Mouse (Mus musculus) kidney, adult 2 months (tissue): ENCODE measurements around the gene Eln. TPM values are rescaled to one million over a fixed set of nuclear protein-coding genes. Genes with fewer than 3 reads are reported as not detected.

ENCODE experiments used
- DNase-seq: peaks from one replicate; pipeline ENCODE4 v3.0.0; 2021
- H3K27ac ChIP-seq: fragments of 200-500 bp; 2 replicates; pipeline ENCODE4 v1.5.1; 2012; ENCODE audit warnings: low read depth, low read length, control low read depth, inconsistent platforms; ENCODE audit not compliant: insufficient read depth
- H3K27me3 ChIP-seq: fragments of 200-500 bp; replicated peaks from 2 replicates; pipeline ENCODE4 v1.6.1; 2012; ENCODE audit warnings: mild to moderate bottlenecking, moderate library complexity, low read length, inconsistent platforms; ENCODE audit not compliant: control insufficient read depth, insufficient read depth
- H3K36me3 ChIP-seq: fragments of 200-500 bp; 2 replicates; pipeline ENCODE4 v1.6.1; 2012; ENCODE audit warnings: mild to moderate bottlenecking, moderate library complexity, low read length, inconsistent platforms; ENCODE audit not compliant: control insufficient read depth, insufficient read depth
- H3K4me1 ChIP-seq: fragments of 200-500 bp; 2 replicates; pipeline ENCODE4 v1.6.1; 2011; ENCODE audit warnings: low read length; ENCODE audit not compliant: control insufficient read depth, insufficient read depth
- H3K4me3 ChIP-seq: fragments of 200-500 bp; 2 replicates; pipeline ENCODE4 v1.5.1; 2011; ENCODE audit warnings: mild to moderate bottlenecking, low read depth, low read length, control low read depth; ENCODE audit not compliant: insufficient read depth
- CTCF ChIP-seq: fragments of 200-500 bp; conservative IDR thresholded peaks from 2 replicates; pipeline ENCODE4 v1.5.1; 2011; ENCODE audit warnings: low read depth, mild to moderate bottlenecking, control low read depth, low read length, moderate library complexity, mixed read lengths; ENCODE audit not compliant: insufficient read depth, insufficient read length
- POLR2A ChIP-seq: fragments of 200-500 bp; IDR thresholded peaks from one replicate; pipeline ENCODE4 v1.6.1; 2011; ENCODE audit warnings: low read depth, low read length, control low read depth
- WGBS: fragments of 180-500 bp; shearing (Covaris S2); methylation state at CpG from one replicate; pipeline ENCODE4 v1.1.7; 2018; 5-methylcytosine and 5-hydroxymethylcytosine counted together
- polyA plus RNA-seq: library from polyadenylated mRNA; depleted of rRNA; stranded (reverse); fragments of >200 nt; gene quantifications from 2 replicates; pipeline ENCODE4 v1.2.3, GENCODE M21; 2012

Eln gene
- polyA plus RNA-seq, 1 experiment = 23.6 TPM

DNA sequence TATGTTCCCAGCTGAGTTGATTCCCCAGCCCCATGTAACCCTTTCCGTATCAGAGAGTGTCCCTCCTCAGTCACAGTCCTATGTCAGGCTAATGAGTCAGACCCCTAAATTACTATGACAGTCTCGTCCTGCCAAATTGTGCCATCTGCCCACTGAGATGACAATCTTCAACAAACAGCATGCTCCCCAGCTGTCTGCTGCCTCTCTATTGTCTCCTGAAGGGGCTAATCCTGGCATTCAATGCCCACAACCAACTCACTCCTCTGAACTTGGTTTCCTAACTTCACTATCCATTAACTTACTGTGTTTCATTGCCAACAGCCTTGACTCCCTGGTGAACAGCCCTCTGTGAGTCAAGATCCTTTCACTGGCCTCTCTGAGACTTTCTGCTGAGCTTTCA, 62.7 kb downstream of the Eln start:
- DNase-seq = peak; percentile 44
- Histone ChIP-seq H3K36me3 (no peaks in the 10 kb centered on the region), H3K27ac (no peak overlapping the region), H3K4me1 (no peaks in the 10 kb centered on the region), H3K4me3 (no peak overlapping the region), H3K27me3 (no peaks in the 10 kb centered on the region)
- TF ChIP-seq POLR2A = no peak
- TF ChIP-seq CTCF = no peak
- 80% methylated on average over 2 of the region's 2 CpGs for WGBS

DNA sequence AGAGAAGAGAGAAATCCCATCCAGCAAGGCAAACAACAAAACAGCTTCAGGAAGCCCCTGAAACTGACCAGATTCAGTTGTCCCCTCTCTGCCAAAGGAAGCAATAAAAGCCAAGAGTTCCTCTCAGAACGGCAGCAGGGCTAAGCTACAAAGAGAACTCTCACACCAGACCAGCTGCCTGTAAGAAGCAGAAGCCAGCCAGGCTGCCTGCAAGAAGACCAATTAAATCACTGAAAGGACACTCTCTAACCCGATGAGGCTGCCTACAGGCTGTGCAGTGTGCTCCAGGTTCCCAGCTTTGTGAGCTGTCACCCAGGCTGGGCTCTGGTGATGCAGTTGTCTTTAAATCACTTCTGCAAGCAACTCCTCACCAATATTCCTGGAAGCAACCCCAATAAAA, 63.3 kb downstream of the Eln start:
- H3K27ac ChIP-seq = no peak overlapping the region
- DNase-seq = no peak
- H3K36me3 ChIP-seq = no peaks in the 10 kb centered on the region
- no peaks in the 10 kb centered on the region for H3K27me3 ChIP-seq
- 64% methylated on average over 2 of the region's 2 CpGs for WGBS
- H3K4me3 ChIP-seq = no peak overlapping the region
- TF ChIP-seq POLR2A (no peak), CTCF (no peak)
- H3K4me1 ChIP-seq = no peaks in the 10 kb centered on the region

DNA sequence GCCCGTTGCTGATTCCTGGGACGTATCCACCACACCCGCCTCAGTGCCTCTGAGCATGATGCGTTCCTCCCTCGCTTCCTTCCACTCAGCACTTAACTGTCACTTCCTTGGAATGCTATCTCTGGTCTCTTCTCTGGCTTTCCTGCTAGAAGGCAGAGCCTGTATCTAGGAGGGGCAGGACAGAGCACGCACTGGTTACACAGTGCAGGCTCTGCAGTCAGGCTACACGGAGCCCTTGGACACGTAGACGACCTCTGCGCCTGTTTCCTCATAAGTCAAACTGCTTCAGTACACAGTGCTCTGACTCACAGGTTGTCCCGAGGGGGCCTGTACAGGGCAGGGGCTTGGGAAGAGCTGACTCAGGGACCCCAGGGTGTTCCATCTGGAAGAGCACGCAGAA, 66.9 kb downstream of the Eln start:
- Histone ChIP-seq H3K27ac (0 out of 2 replicates have a peak overlapping the region, but pooled peaks have one; percentile 6), H3K4me1 (no peaks in the 10 kb centered on the region), H3K36me3 (no peaks in the 10 kb centered on the region), H3K27me3 (no peaks in the 10 kb centered on the region), H3K4me3 (no peak overlapping the region)
- WGBS = 49% methylated on average over 12 of the region's 12 CpGs
- peak; percentile 49 for DNase-seq
- TF ChIP-seq POLR2A = no peak
- no peak for TF ChIP-seq CTCF

DNA sequence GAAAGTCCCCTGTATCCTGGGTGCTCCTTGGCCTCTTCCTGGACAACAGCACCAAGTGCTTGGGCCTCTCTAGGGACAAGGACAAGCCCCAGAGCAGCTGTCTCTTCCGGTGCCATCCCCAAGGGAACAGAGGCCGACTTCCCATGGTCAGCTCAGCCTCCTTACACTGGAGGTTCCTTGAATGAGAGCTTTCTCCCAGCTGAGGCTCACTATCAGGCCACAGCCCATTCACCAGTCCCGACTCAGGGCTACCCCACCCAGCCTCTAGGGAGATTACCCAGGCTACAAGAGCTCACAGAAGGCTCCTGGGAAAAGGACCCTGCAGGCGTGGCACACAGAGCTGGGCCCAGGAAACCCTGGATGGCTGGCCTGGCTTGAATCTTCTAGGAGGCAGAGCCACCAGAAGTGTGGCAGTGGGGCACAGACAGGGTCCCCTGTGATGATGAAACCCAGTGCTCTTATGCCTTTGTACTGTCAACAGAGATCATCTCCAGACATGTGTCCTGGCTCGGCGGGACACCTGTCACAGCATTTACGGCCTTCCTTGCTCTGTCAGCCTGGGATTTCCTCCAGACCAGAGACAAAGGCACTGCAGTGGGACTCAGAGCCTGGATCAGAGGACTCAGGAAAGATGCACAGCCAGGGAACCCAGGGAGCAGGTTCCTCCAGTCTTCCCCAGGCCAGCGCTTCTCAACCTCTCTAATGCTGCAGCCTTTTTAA, 68.1 kb downstream of the Eln start:
- no peaks in the 10 kb centered on the region for H3K4me1 ChIP-seq
- peak; percentile 50 for DNase-seq
- H3K27ac ChIP-seq = peak overlapping the region; percentile 73
- WGBS = 71% methylated on average over 8 of the region's 8 CpGs
- H3K4me3 ChIP-seq = no peak overlapping the region
- H3K27me3 ChIP-seq = no peaks in the 10 kb centered on the region
- no peaks in the 10 kb centered on the region for H3K36me3 ChIP-seq
- no peak for TF ChIP-seq CTCF
- no peak for TF ChIP-seq POLR2A

DNA sequence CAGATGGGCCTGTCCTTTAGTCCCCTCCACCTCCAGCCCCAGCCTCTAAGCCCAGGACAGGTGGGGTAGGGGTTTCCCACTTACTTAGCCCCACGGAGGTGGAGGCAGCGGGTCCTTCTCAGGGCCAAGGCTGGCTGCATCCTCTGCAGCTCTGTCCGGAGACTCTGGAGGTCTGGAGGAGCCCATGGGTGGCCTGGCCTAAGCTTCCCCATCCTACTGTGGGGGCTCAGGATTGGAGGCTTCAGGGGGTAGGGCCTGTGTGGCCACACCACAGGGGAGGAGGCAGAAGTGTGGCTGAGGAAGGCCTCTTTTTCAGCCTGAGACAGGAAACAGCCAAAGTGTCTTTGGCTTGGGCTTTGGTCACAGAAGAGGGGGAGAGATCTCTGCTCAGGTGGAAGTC, 69.1 kb downstream of the Eln start:
- Histone ChIP-seq H3K27me3 (no peaks in the 10 kb centered on the region), H3K4me3 (peak overlapping the region; percentile 29; the same call in 1 of the 2 replicates), H3K4me1 (no peaks in the 10 kb centered on the region), H3K36me3 (no peaks in the 10 kb centered on the region), H3K27ac (peak overlapping the region; percentile 73)
- TF ChIP-seq POLR2A (no peak), CTCF (no peak)
- peak; percentile 48 for DNase-seq
- WGBS = 77% methylated on average over 3 of the region's 3 CpGs

DNA sequence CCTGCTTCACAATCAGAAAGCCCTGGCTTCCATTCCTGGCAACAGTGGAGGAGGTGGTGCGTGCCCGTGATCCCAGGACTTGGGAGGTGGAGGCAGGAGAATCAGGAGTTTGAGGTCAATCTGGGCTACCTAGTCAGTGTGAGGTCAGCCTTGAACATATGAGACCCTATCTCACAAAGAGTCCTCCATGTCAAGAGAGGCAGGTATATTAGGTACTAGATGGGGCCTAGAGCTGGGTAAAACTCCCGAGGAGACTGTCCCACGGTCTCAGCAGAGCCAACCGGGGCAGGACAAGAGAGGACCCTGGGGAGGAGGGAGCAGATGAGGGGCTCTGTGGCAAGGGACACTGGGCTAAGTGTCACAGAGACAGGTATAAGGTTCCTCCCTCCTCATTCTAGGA, 69.6 kb downstream of the Eln start:
- Histone ChIP-seq H3K27ac (no peak overlapping the region), H3K4me1 (no peaks in the 10 kb centered on the region), H3K36me3 (no peaks in the 10 kb centered on the region), H3K4me3 (peak overlapping the region; percentile 29; the same call in 1 of the 2 replicates), H3K27me3 (no peaks in the 10 kb centered on the region)
- 90% methylated on average over 5 of the region's 5 CpGs for WGBS
- DNase-seq = no peak
- TF ChIP-seq CTCF (no peak), POLR2A (no peak)

DNA sequence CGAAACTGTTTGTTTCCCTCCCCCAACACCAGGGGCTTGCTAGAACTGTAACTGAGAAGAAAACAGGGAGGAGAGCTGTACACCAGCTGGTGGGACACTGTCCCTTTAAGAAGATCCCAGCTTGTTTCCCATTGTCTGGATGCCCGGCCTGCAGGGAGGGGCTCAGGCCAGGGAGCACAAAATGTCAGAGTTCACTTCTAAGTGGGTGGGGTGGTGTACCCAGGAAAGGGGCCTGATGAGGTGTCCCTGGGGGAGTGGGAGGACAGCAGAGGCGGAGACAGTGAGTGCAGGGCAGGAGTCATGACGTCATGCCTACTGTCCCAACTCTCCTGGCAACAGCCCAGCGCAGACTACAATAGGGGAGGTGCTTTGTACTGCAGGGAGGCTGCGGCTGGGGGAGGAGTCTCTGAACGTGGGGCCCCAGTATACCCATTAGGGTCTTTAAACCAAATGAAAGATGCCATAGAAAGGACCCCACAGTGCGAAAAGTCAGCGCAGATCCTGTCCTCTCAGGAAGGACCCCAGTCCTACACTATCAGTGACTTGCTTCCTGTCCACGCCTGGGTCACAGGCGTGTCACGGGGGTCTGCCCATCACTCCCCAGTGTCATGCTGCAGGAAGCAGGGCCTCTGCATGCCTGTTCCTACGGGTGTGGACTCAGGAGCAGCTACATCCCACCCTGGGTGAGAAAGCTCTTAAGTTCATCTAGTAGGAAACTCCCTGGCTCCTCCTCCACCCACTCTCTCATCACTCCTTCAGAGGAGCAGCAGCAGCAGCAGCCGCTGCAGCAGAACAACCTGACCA, 71.0 kb downstream of the Eln start:
- no peaks in the 10 kb centered on the region for H3K4me1 ChIP-seq
- TF ChIP-seq CTCF (no peak), POLR2A (no peak)
- DNase-seq = peak; percentile 89
- 17% methylated on average over 14 of the region's 14 CpGs for WGBS
- H3K27me3 ChIP-seq = no peaks in the 10 kb centered on the region
- peak overlapping the region; percentile 32 for H3K4me3 ChIP-seq
- H3K36me3 ChIP-seq = no peaks in the 10 kb centered on the region
- peak overlapping the region; percentile 41 for H3K27ac ChIP-seq
